Mouse (Mus musculus): ENCODE data around the gene Notch3.
A peak's percentile ranks its signal among the peaks of the same experiment; 100 is the strongest.

Gene Notch3

GRCm38 (mm10) chr17:32097676-32098075, 69.0 kb downstream of the Notch3 start:
- DNase-seq (ENCODE audit: low spot score in 2 of 2) = no peak

GRCm38 (mm10) chr17:32092895-32093294, 73.8 kb downstream of the Notch3 start:
- DNase-seq (ENCODE audit: low spot score in 2 of 2) = no peak

GRCm38 (mm10) chr17:32092241-32092619, 74.4 kb downstream of the Notch3 start:
- no peak for DNase-seq (ENCODE audit: low spot score in 2 of 2)

GRCm38 (mm10) chr17:32091364-32092240, 75.0 kb downstream of the Notch3 start:
- peak; percentile 59 to 69 for DNase-seq (ENCODE audit: low spot score in 2 of 2)

GRCm38 (mm10) chr17:32091032-32091363, 75.7 kb downstream of the Notch3 start:
- no peak for DNase-seq (ENCODE audit: low spot score in 2 of 2)

GRCm38 (mm10) chr17:32087069-32087468, 79.6 kb downstream of the Notch3 start:
- no peak for DNase-seq (ENCODE audit: low spot score in 2 of 2)

- DNase-seq (ENCODE audit: low spot score in 2 of 2) = no peak
These were observed 83.3 kb downstream of the Notch3 start for GRCm38 (mm10) chr17:32083351-32083750.

- peak; percentile 20 to 28 for DNase-seq (ENCODE audit: low spot score in 2 of 2)
These were observed 91.5 kb downstream of the Notch3 start for GRCm38 (mm10) chr17:32075164-32075563.

GRCm38 (mm10) chr17:32074658-32075057, 92.0 kb downstream of the Notch3 start:
- no peak for DNase-seq (ENCODE audit: low spot score in 2 of 2)

- DNase-seq (ENCODE audit: low spot score in 2 of 2) = peak; percentile 77 to 85
These were observed 93.3 kb downstream of the Notch3 start for GRCm38 (mm10) chr17:32073359-32073758.

All from urinary bladder, postnatal 36 days (tissue).